Mouse (Mus musculus): ENCODE data around the gene Gatd1. TPM values are rescaled to one million over a fixed set of nuclear protein-coding genes. Genes with fewer than 3 reads are reported as not detected.
"Not testable (repeated sequence)": the region's sequence is repeated elsewhere in the genome, so short reads cannot be mapped to it uniquely, and the experiment has no call there.

Gatd1 gene
- polyA plus RNA-seq, 1 experiment from 2014 or later = 50.4 TPM

GRCm38 (mm10) chr7:141418970-141419369, 5.0 kb upstream of the Gatd1 start:
- Histone ChIP-seq H3K9me3 (replicated peaks) (no peaks in the 10 kb centered on the region), H3K4me3 (replicated peaks) (no peak overlapping the region), H3K4me1 (peaks cover 6% of the 10 kb centered on the region), H3K4me2 (no peak overlapping the region), H3K36me3 (no peaks in the 10 kb centered on the region), H3K9ac (replicated peaks) (no peak overlapping the region), H3K27ac (replicated peaks) (no peak overlapping the region), H3K27me3 (replicated peaks) (no peaks in the 10 kb centered on the region)
- 39% methylated on average over 7 of the region's 7 CpGs for WGBS
- no peak for ATAC-seq (ENCODE audit: low FRiP score)

GRCm38 (mm10) chr7:141417731-141418681, 4.1 kb upstream of the Gatd1 start:
- H3K9me3 ChIP-seq (replicated peaks) = no peaks in the 10 kb centered on the region
- H3K4me2 ChIP-seq = no peak overlapping the region
- H3K9ac ChIP-seq (replicated peaks) = no peak overlapping the region
- no peak overlapping the region for H3K4me3 ChIP-seq (replicated peaks)
- 73% methylated on average over 8 of the region's 8 CpGs for WGBS
- H3K4me1 ChIP-seq = peaks cover 10% of the 10 kb centered on the region
- ATAC-seq (ENCODE audit: low FRiP score) = no peak
- H3K27ac ChIP-seq (replicated peaks) = no peak overlapping the region
- H3K36me3 ChIP-seq = no peaks in the 10 kb centered on the region
- H3K27me3 ChIP-seq (replicated peaks) = no peaks in the 10 kb centered on the region

- H3K36me3 ChIP-seq = no peaks in the 10 kb centered on the region
- WGBS = 81% methylated on average over 6 of the region's 6 CpGs
- ATAC-seq (ENCODE audit: low FRiP score) = no peak
- H3K9ac ChIP-seq (replicated peaks) = no peak overlapping the region
- no peak overlapping the region for H3K4me2 ChIP-seq
- H3K4me3 ChIP-seq (replicated peaks) = no peak overlapping the region
- H3K27ac ChIP-seq (replicated peaks) = no peak overlapping the region
- peaks cover 18% of the 10 kb centered on the region for H3K4me1 ChIP-seq
- no peaks in the 10 kb centered on the region for H3K9me3 ChIP-seq (replicated peaks)
- H3K27me3 ChIP-seq (replicated peaks) = no peaks in the 10 kb centered on the region
Measured at GRCm38 (mm10) chr7:141416144-141416841, 2.4 kb upstream of the Gatd1 start.

GRCm38 (mm10) chr7:141413331-141413730, 605 bp downstream of the Gatd1 start:
- ATAC-seq (ENCODE audit: low FRiP score) = peak; percentile 23
- H3K27ac ChIP-seq (replicated peaks) = peak overlapping the region; percentile 91
- 4% methylated on average over 16 of the region's 16 CpGs for WGBS
- peak overlapping the region; percentile 70 for H3K4me3 ChIP-seq (replicated peaks)
- peaks cover 24% of the 10 kb centered on the region for H3K4me1 ChIP-seq
- no peaks in the 10 kb centered on the region for H3K27me3 ChIP-seq (replicated peaks)
- H3K4me2 ChIP-seq = peak overlapping the region; percentile 92
- peak overlapping the region; percentile 88 for H3K9ac ChIP-seq (replicated peaks)
- H3K36me3 ChIP-seq = peaks cover 27% of the 10 kb centered on the region
- H3K9me3 ChIP-seq (replicated peaks) = no peaks in the 10 kb centered on the region

GRCm38 (mm10) chr7:141411667-141412066, 2.3 kb downstream of the Gatd1 start:
- Histone ChIP-seq H3K9me3 (replicated peaks) (no peaks in the 10 kb centered on the region), H3K4me1 (peaks cover 24% of the 10 kb centered on the region), H3K9ac (replicated peaks) (no peak overlapping the region), H3K4me2 (no peak overlapping the region), H3K27me3 (replicated peaks) (no peaks in the 10 kb centered on the region), H3K36me3 (peaks cover 31% of the 10 kb centered on the region), H3K4me3 (replicated peaks) (no peak overlapping the region), H3K27ac (replicated peaks) (no peak overlapping the region)
- no peak for ATAC-seq (ENCODE audit: low FRiP score)
- WGBS = 94% methylated on average over 1 of the region's 1 CpGs

GRCm38 (mm10) chr7:141410631-141411030, 3.3 kb downstream of the Gatd1 start:
- Histone ChIP-seq H3K4me1 (peaks cover 24% of the 10 kb centered on the region), H3K9me3 (replicated peaks) (no peaks in the 10 kb centered on the region), H3K4me3 (replicated peaks) (no peak overlapping the region), H3K27ac (replicated peaks) (no peak overlapping the region), H3K4me2 (no peak overlapping the region), H3K36me3 (peaks cover 36% of the 10 kb centered on the region), H3K9ac (replicated peaks) (no peak overlapping the region), H3K27me3 (replicated peaks) (no peaks in the 10 kb centered on the region)
- WGBS = 92% methylated on average over 8 of the region's 8 CpGs
- no peak for ATAC-seq (ENCODE audit: low FRiP score)

- Histone ChIP-seq H3K4me2 (0 out of 2 replicates have a peak overlapping the region, but pooled peaks have one; percentile 23), H3K9ac (replicated peaks) (no peak overlapping the region), H3K4me3 (replicated peaks) (no peak overlapping the region), H3K27me3 (replicated peaks) (no peaks in the 10 kb centered on the region), H3K27ac (replicated peaks) (no peak overlapping the region), H3K4me1 (peaks cover 18% of the 10 kb centered on the region), H3K9me3 (replicated peaks) (no peaks in the 10 kb centered on the region), H3K36me3 (peaks cover 37% of the 10 kb centered on the region)
- 11% methylated on average over 11 of the region's 11 CpGs for WGBS
- ATAC-seq (ENCODE audit: low FRiP score) = peak; percentile 40
Measured at GRCm38 (mm10) chr7:141408833-141409232, 5.1 kb downstream of the Gatd1 start.

GRCm38 (mm10) chr7:141407670-141408069, 6.3 kb downstream of the Gatd1 start:
- not testable (repeated sequence) for H3K9me3 ChIP-seq (replicated peaks); H3K27ac ChIP-seq (replicated peaks); H3K4me3 ChIP-seq (replicated peaks); H3K9ac ChIP-seq (replicated peaks); ATAC-seq (ENCODE audit: low FRiP score); H3K4me2 ChIP-seq; H3K27me3 ChIP-seq (replicated peaks)
- Histone ChIP-seq H3K36me3 (peaks cover 43% of the 10 kb centered on the region), H3K4me1 (peaks cover 10% of the 10 kb centered on the region)
- 98% methylated on average over 7 of the region's 7 CpGs for WGBS

GRCm38 (mm10) chr7:141405466-141405865, 8.5 kb downstream of the Gatd1 start:
- Histone ChIP-seq H3K4me1 (peaks cover 5% of the 10 kb centered on the region), H3K4me3 (replicated peaks) (no peak overlapping the region), H3K27me3 (replicated peaks) (no peaks in the 10 kb centered on the region), H3K36me3 (peaks cover 58% of the 10 kb centered on the region), H3K9ac (replicated peaks) (no peak overlapping the region), H3K9me3 (replicated peaks) (no peaks in the 10 kb centered on the region), H3K4me2 (no peak overlapping the region), H3K27ac (replicated peaks) (no peak overlapping the region)
- 80% methylated on average over 4 of the region's 4 CpGs for WGBS
- no peak for ATAC-seq (ENCODE audit: low FRiP score)

- no peak overlapping the region for H3K4me3 ChIP-seq (replicated peaks)
- H3K27ac ChIP-seq (replicated peaks) = no peak overlapping the region
- H3K4me1 ChIP-seq = no peaks in the 10 kb centered on the region
- no peak overlapping the region for H3K9ac ChIP-seq (replicated peaks)
- no peaks in the 10 kb centered on the region for H3K27me3 ChIP-seq (replicated peaks)
- 43% methylated on average over 5 of the region's 5 CpGs for WGBS
- ATAC-seq (ENCODE audit: low FRiP score) = 0 out of 2 replicates have a peak, but pooled peaks have one; percentile 22
- H3K36me3 ChIP-seq = peaks cover 58% of the 10 kb centered on the region
- no peaks in the 10 kb centered on the region for H3K9me3 ChIP-seq (replicated peaks)
- H3K4me2 ChIP-seq = no peak overlapping the region
Measured at GRCm38 (mm10) chr7:141403305-141403704, 10.6 kb downstream of the Gatd1 start.

- Histone ChIP-seq H3K4me1 (peaks cover 16% of the 10 kb centered on the region), H3K9ac (replicated peaks) (no peak overlapping the region), H3K27ac (replicated peaks) (no peak overlapping the region), H3K27me3 (replicated peaks) (no peaks in the 10 kb centered on the region), H3K9me3 (replicated peaks) (no peaks in the 10 kb centered on the region), H3K4me3 (replicated peaks) (no peak overlapping the region), H3K4me2 (no peak overlapping the region), H3K36me3 (peaks cover 43% of the 10 kb centered on the region)
- ATAC-seq (ENCODE audit: low FRiP score) = no peak
- WGBS = 90% methylated on average over 1 of the region's 1 CpGs
Measured at GRCm38 (mm10) chr7:141395348-141395747, 18.6 kb downstream of the Gatd1 start.

GRCm38 (mm10) chr7:141394771-141395170, 19.2 kb downstream of the Gatd1 start:
- 22% methylated on average over 6 of the region's 6 CpGs for WGBS
- Histone ChIP-seq H3K9ac (replicated peaks) (no peak overlapping the region), H3K4me2 (no peak overlapping the region), H3K9me3 (replicated peaks) (no peaks in the 10 kb centered on the region), H3K27me3 (replicated peaks) (no peaks in the 10 kb centered on the region), H3K36me3 (peaks cover 37% of the 10 kb centered on the region), H3K4me3 (replicated peaks) (no peak overlapping the region), H3K4me1 (peaks cover 16% of the 10 kb centered on the region), H3K27ac (replicated peaks) (no peak overlapping the region)
- no peak for ATAC-seq (ENCODE audit: low FRiP score)

Measured in neural tube, embryonic 15.5 days (tissue).